Mouse (Mus musculus): ENCODE measurements around the gene Arid1b. TPM values are rescaled to one million over a fixed set of nuclear protein-coding genes. Genes with fewer than 3 reads are reported as not detected.
A peak's percentile ranks its signal among the peaks of the same experiment; 100 is the strongest.

Gene Arid1b
- polyA plus RNA-seq, 1 experiment from 2014 or later = 8.7 TPM

DNA sequence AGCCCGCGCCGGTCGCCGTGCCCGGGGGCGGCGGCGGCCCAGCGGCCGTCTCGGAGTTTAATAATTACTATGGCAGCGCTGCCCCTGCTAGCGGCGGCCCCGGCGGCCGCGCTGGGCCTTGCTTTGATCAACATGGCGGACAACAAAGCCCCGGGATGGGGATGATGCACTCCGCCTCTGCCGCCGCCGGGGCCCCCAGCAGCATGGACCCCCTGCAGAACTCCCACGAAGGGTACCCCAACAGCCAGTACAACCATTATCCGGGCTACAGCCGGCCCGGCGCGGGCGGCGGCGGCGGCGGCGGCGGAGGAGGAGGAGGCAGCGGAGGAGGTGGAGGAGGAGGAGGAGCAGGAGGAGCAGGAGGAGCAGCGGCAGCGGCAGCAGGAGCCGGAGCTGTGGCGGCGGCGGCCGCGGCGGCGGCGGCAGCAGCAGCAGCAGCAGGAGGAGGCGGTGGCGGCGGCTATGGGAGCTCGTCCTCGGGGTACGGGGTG, 1.5 kb downstream of the Arid1b start:
- no peaks in the 10 kb centered on the region for H3K36me3 ChIP-seq
- peak; percentile 40 for ATAC-seq (ENCODE audit: insufficient number of reproducible peaks, low FRiP score)
- H3K4me3 ChIP-seq = peak overlapping the region; percentile 98
- H3K9ac ChIP-seq = peak overlapping the region; percentile 100
- WGBS = 0% methylated on average over 28 of the region's 56 CpGs
- H3K4me2 ChIP-seq = peak overlapping the region; percentile 86
- no peaks in the 10 kb centered on the region for H3K27me3 ChIP-seq (replicated peaks)
- peak overlapping the region; percentile 98 for H3K27ac ChIP-seq (ENCODE audit: poor library complexity, severe bottlenecking)
- peaks cover 11% of the 10 kb centered on the region for H3K4me1 ChIP-seq (replicated peaks)
- H3K9me3 ChIP-seq (replicated peaks) = no peaks in the 10 kb centered on the region

DNA sequence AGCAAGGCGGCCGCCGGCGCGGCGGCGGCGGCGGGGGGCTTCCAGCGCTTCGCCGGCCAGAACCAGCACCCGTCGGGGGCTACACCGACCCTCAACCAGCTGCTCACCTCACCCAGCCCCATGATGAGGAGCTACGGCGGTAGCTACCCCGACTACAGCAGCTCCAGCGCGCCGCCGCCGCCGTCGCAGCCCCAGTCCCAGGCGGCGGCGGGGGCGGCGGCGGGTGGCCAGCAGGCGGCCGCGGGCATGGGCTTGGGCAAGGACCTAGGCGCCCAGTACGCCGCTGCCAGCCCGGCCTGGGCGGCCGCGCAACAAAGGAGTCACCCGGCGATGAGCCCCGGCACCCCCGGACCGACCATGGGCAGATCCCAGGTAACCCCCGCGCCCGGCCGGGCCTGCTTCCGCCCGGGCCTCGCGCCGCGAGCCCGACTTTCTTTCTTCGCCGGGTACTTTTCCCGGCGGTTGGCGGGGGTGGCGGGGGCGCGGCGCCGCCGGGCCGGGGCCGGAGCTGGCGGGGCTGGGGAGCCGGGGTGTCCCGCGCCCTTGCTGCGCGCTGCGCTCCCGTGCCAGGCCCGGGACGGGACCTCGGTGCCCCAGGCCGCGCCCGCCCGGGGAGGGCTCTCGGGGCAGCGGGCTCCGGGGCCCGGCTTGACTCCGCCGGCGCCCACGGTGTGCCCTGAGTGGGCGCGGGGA, 2.1 kb downstream of the Arid1b start:
- WGBS = under 1% methylated on average over 85 of the region's 95 CpGs
- H3K9ac ChIP-seq = peak overlapping the region; percentile 100
- peak; percentile 54 for ATAC-seq (ENCODE audit: insufficient number of reproducible peaks, low FRiP score)
- no peaks in the 10 kb centered on the region for H3K36me3 ChIP-seq
- H3K9me3 ChIP-seq (replicated peaks) = no peaks in the 10 kb centered on the region
- H3K4me2 ChIP-seq = peak overlapping the region; percentile 86
- peaks cover 16% of the 10 kb centered on the region for H3K4me1 ChIP-seq (replicated peaks)
- peak overlapping the region; percentile 98 for H3K27ac ChIP-seq (ENCODE audit: poor library complexity, severe bottlenecking)
- peak overlapping the region; percentile 98 for H3K4me3 ChIP-seq
- H3K27me3 ChIP-seq (replicated peaks) = no peaks in the 10 kb centered on the region

DNA sequence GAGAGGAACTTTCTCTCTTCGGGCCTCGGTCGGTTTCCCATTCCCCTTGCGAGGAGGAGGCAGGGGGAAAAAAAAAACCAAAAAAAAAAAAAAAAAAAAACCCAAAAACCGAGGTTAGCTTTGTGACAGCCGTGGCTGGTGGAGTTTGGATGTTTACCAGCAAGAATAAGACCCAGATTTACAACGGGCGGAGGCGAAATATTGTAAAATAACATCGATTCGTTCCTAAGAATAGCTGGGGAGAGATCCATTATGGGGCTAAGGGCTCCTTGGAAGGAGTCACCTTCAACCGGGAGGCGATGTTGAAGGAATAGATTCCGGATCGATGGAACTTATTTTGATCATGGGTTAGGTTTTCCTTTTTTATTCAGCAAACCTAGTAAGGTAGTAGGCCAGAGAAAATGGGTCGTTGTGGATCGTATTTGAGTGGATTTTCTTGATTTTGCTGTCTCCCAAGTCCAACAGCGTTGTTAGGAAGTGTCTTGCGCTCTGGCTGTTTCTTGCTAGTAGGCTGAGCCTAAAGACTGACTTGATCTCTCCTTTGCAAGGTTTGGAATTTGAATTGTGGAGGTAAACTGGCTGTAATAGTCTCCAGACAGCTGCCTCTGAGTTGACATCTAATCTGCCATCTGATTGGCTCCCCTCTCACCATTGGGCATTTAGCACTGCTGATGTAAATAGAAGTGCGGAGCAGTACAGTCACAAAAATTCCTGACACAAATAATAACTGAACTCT, 2.9 kb downstream of the Arid1b start:
- no peak for ATAC-seq (ENCODE audit: insufficient number of reproducible peaks, low FRiP score)
- peak overlapping the region; percentile 100 for H3K9ac ChIP-seq
- WGBS = under 1% methylated on average over 20 of the region's 20 CpGs
- H3K4me1 ChIP-seq (replicated peaks) = peaks cover 23% of the 10 kb centered on the region
- H3K27me3 ChIP-seq (replicated peaks) = no peaks in the 10 kb centered on the region
- H3K27ac ChIP-seq (ENCODE audit: poor library complexity, severe bottlenecking) = peak overlapping the region; percentile 98
- H3K9me3 ChIP-seq (replicated peaks) = no peaks in the 10 kb centered on the region
- H3K4me2 ChIP-seq = peak overlapping the region; percentile 86
- H3K4me3 ChIP-seq = peak overlapping the region; percentile 98
- H3K36me3 ChIP-seq = no peaks in the 10 kb centered on the region

DNA sequence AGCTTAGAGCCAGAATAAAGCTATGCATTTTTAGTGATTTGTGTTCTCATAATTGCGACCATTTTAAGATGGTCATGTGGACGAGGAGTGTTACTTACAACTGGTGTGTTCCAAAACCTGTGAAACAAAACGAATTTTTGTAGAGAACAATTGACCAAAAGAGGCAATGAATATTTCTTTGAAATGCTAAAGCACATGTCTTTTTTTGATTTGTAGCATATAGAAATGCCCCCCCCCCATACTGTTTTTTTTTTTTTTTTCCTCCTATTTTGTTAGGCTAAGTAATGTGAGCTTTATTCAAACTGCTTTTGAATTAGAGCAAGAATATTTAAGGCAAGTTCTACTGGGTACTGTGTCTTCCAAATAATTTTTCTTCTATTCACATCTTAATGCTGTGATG, 3.8 kb downstream of the Arid1b start:
- Histone ChIP-seq H3K4me1 (replicated peaks) (peaks cover 29% of the 10 kb centered on the region), H3K4me2 (no peak overlapping the region), H3K4me3 (no peak overlapping the region), H3K9me3 (replicated peaks) (no peaks in the 10 kb centered on the region), H3K9ac (no peak overlapping the region), H3K27ac (ENCODE audit: poor library complexity, severe bottlenecking) (no peak overlapping the region), H3K36me3 (no peaks in the 10 kb centered on the region), H3K27me3 (replicated peaks) (no peaks in the 10 kb centered on the region)
- WGBS = 64% methylated on average over 3 of the region's 3 CpGs
- ATAC-seq (ENCODE audit: insufficient number of reproducible peaks, low FRiP score) = no peak

DNA sequence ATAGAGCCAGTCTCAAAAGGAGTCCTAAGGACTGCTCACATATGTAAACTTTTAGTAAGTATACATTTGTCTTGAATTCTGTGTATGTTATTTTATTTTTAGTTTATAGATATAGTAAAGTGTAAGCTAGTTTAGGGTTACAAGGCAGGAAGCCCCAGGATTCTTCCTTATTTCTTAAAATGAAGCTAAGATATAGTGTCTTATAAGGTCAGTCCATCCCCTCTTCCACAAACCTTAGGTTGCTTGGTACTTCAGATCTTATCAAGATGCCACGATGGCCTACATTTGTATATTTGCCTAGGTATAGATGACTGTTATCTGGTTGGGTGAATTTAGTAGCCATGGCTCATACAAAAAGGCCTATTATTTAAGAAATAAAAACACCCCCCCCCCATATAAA, 5.1 kb downstream of the Arid1b start:
- no peak for ATAC-seq (ENCODE audit: insufficient number of reproducible peaks, low FRiP score)
- H3K4me1 ChIP-seq (replicated peaks) = peaks cover 40% of the 10 kb centered on the region
- 47% methylated on average over 1 of the region's 1 CpGs for WGBS

DNA sequence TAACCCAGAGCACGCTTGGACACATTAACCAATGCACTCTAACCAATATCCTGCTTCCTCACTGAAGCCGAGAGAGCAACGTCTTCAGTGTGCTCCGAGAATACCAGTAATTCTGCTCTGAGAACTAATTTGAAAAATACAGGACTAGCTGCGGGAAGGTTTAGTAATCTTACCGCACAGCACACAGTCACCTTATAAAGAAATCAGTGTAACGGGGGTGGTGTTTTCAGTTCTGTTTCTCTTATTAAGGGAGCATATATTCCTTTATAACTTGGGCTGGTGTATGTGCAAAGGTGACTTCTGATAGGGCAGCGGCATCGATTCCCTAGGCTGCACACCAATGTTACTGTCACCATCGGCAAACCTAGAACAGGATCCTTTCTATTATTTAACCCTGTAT, 5.9 kb downstream of the Arid1b start:
- ATAC-seq (ENCODE audit: insufficient number of reproducible peaks, low FRiP score) = no peak
- no peak overlapping the region for H3K4me3 ChIP-seq
- peaks cover 47% of the 10 kb centered on the region for H3K4me1 ChIP-seq (replicated peaks)
- no peaks in the 10 kb centered on the region for H3K27me3 ChIP-seq (replicated peaks)
- no peaks in the 10 kb centered on the region for H3K36me3 ChIP-seq
- H3K9ac ChIP-seq = no peak overlapping the region
- whole genome bisulfite sequencing = 73% methylated on average over 10 of the region's 10 CpGs
- H3K4me2 ChIP-seq = no peak overlapping the region
- no peak overlapping the region for H3K27ac ChIP-seq (ENCODE audit: poor library complexity, severe bottlenecking)
- no peaks in the 10 kb centered on the region for H3K9me3 ChIP-seq (replicated peaks)

More for the DNA sequence above, 5.1 kb downstream of the Arid1b start:
- no peak overlapping the region for H3K27ac ChIP-seq (ENCODE audit: poor library complexity, severe bottlenecking)
- no peak overlapping the region for H3K9ac ChIP-seq
- H3K4me3 ChIP-seq = no peak overlapping the region
- H3K4me2 ChIP-seq = no peak overlapping the region
- no peaks in the 10 kb centered on the region for H3K27me3 ChIP-seq (replicated peaks)
- no peaks in the 10 kb centered on the region for H3K36me3 ChIP-seq
- H3K9me3 ChIP-seq (replicated peaks) = no peaks in the 10 kb centered on the region

DNA sequence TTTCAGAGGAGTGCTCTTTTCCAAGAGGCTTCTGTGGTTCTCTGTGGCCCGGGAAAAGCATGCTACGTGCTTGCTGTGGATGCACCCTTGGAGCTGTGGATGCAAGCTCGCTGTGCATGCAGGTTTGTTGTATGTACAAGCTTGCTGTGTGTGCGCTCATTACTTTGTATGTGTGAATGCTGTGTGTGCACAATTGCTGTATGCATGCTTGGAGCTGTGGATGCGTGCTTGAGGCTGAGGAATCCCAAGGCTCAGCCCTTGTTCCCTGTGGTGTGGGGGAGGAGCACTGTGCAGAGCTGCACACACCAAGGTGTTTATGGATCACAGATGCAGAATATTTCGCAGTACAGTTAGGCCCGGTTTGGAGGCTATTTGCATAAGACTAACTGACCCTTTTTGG, 6.7 kb downstream of the Arid1b start:
- H3K27ac ChIP-seq (ENCODE audit: poor library complexity, severe bottlenecking) = no peak overlapping the region
- H3K4me2 ChIP-seq = no peak overlapping the region
- no peak for ATAC-seq (ENCODE audit: insufficient number of reproducible peaks, low FRiP score)
- H3K4me3 ChIP-seq = no peak overlapping the region
- H3K36me3 ChIP-seq = no peaks in the 10 kb centered on the region
- H3K4me1 ChIP-seq (replicated peaks) = peaks cover 56% of the 10 kb centered on the region
- 69% methylated on average over 7 of the region's 7 CpGs for WGBS
- H3K27me3 ChIP-seq (replicated peaks) = no peaks in the 10 kb centered on the region
- no peaks in the 10 kb centered on the region for H3K9me3 ChIP-seq (replicated peaks)
- H3K9ac ChIP-seq = no peak overlapping the region

DNA sequence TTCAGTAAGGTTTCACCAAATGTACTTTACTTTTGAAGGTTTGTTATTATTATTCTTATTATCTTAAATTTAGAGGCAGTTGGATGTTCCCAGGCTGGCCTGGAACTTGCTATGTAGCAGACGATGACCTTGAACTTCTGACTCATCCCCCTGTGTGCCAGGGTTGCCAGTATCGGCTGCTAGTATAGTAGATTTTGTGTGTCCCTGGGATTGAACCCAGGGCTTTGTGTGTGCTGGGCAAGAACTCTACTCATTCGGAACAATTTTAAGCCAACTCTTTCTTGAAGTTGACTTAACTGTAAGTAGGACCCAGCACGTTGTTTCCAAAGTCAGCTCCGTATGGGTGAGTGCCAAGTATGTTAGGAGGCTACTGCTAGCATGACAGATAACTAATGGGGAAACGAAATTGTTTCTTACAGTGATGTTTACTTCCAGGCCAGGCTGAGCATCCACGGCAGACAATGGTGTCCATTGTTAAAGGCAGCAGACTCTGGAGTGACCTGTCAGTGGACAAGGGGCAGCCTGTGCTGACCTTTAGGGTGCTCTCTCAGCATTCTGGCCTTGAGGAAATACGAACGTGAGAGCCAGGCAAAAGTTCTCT, 7.5 kb downstream of the Arid1b start:
- Histone ChIP-seq H3K4me2 (no peak overlapping the region), H3K4me3 (no peak overlapping the region), H3K4me1 (replicated peaks) (peaks cover 59% of the 10 kb centered on the region), H3K9me3 (replicated peaks) (no peaks in the 10 kb centered on the region), H3K36me3 (no peaks in the 10 kb centered on the region), H3K9ac (no peak overlapping the region), H3K27me3 (replicated peaks) (no peaks in the 10 kb centered on the region), H3K27ac (ENCODE audit: poor library complexity, severe bottlenecking) (no peak overlapping the region)
- WGBS = 50% methylated on average over 9 of the region's 9 CpGs
- ATAC-seq (ENCODE audit: insufficient number of reproducible peaks, low FRiP score) = no peak

DNA sequence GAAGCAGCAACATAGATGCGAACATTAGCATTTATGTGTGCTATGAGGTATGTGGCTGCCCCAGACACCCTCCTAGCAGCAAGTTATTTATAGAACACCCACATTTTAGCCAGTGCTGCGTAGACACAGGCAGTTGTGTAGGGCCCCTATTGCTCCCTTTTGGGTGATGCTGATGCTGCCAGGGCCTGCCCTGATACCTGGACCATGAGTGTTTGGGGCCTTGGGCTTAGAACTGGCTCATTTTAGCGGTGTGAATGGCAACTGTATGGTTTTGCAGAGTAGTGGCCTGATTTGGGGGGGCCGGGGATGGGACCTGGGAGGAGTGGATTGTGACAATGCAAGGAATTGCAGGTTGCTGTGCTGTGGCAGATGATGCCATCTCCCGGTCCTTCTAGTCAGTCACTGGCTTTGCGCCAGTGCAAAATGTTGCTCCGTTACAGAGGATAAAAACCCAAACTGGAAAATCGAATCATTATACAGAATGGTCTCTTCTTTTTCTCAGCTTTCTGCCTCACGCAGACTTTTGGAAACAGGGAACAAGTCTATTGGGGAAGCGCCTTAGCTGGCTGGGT, 8.9 kb downstream of the Arid1b start:
- 60% methylated on average over 10 of the region's 10 CpGs for WGBS
- H3K9ac ChIP-seq = peak overlapping the region; percentile 21

DNA sequence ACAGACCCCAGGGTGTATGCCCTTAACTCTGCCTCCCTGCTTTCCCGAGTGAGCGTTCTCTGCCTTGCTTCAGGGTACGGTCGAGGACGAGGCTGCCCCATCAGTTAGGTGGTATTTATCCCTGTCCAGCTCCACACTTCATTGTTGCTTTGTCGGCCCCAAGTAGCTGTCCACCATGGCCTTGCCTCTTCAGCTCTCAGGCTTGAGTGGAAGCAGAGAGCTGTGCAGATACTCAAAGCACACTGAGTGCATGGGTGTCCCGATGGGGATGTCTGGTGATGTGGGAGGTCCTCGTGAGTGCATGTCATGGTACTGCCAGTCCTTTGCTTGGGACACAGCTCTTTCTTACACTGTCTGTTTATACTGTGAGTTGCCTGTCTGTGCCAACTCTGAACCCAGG, 10.1 kb downstream of the Arid1b start:
- no peak for ATAC-seq (ENCODE audit: insufficient number of reproducible peaks, low FRiP score)
- Histone ChIP-seq H3K27ac (ENCODE audit: poor library complexity, severe bottlenecking) (no peak overlapping the region), H3K4me2 (no peak overlapping the region), H3K9ac (no peak overlapping the region), H3K9me3 (replicated peaks) (no peaks in the 10 kb centered on the region), H3K4me3 (no peak overlapping the region), H3K27me3 (replicated peaks) (no peaks in the 10 kb centered on the region), H3K4me1 (replicated peaks) (peaks cover 85% of the 10 kb centered on the region), H3K36me3 (no peaks in the 10 kb centered on the region)
- 45% methylated on average over 8 of the region's 8 CpGs for WGBS

More for the DNA sequence above, 8.9 kb downstream of the Arid1b start:
- Histone ChIP-seq H3K27me3 (replicated peaks) (no peaks in the 10 kb centered on the region), H3K4me2 (peak overlapping the region; percentile 6), H3K36me3 (no peaks in the 10 kb centered on the region), H3K4me1 (replicated peaks) (peaks cover 73% of the 10 kb centered on the region), H3K27ac (ENCODE audit: poor library complexity, severe bottlenecking) (no peak overlapping the region), H3K4me3 (no peak overlapping the region), H3K9me3 (replicated peaks) (no peaks in the 10 kb centered on the region)
- no peak for ATAC-seq (ENCODE audit: insufficient number of reproducible peaks, low FRiP score)

DNA sequence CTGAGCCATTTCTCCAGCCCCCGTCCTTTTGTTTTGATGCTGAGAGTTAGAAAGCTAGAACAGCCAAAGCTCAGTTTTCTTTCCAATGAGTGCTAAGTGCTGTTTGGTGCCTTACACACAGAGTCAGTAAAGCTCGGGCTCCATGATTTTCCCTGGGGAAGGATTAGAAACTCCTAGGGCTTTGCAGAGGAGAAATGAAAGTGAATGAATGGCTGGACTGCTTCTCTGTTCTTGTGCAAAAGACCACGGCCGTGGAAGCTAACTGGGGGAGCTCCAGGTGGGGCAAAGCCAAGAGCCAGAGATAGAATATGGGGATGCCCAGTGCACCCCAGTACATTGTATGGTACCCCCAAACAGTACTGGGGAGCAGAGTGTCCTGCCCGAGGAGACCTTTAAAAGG, 10.6 kb downstream of the Arid1b start:
- ATAC-seq (ENCODE audit: insufficient number of reproducible peaks, low FRiP score) = no peak
- 71% methylated on average over 5 of the region's 5 CpGs for WGBS
- Histone ChIP-seq H3K36me3 (no peaks in the 10 kb centered on the region), H3K9me3 (replicated peaks) (no peaks in the 10 kb centered on the region), H3K4me3 (no peak overlapping the region), H3K27me3 (replicated peaks) (no peaks in the 10 kb centered on the region), H3K27ac (ENCODE audit: poor library complexity, severe bottlenecking) (no peak overlapping the region), H3K4me1 (replicated peaks) (peaks cover 90% of the 10 kb centered on the region), H3K4me2 (no peak overlapping the region), H3K9ac (no peak overlapping the region)
